Mouse (Mus musculus) CH12.LX (cell line): ENCODE measurements around the gene Slc7a14. TPM values are rescaled to one million over a fixed set of nuclear protein-coding genes. Genes with fewer than 3 reads are reported as not detected.

Source experiments
- DNase-seq: peaks from one replicate; pipeline ENCODE4 v3.0.0-alpha.2; 2013; ENCODE audit errors: extremely low read depth
- H3K27ac ChIP-seq: 2 replicates; pipeline ENCODE4 v1.5.1; 2012; ENCODE audit warnings: low read depth, mild to moderate bottlenecking, control low read depth, moderate library complexity; ENCODE audit not compliant: insufficient read depth
- H3K27me3 ChIP-seq: replicated peaks from 2 replicates; pipeline ENCODE3; 2012; ENCODE audit warnings: inconsistent platforms
- H3K36me3 ChIP-seq, 2 experiments: replicated peaks in 1 of 2; 2 replicates each; pipeline versions ENCODE3 to v1.6.1; 2012; ENCODE audit warnings: inconsistent platforms in 1 of 2, low read length in 1 of 2, mild to moderate bottlenecking in 1 of 2, mixed read lengths in 1 of 2, moderate library complexity in 1 of 2; ENCODE audit not compliant: control insufficient read depth in 1 of 2, insufficient read depth in 1 of 2
- H3K4me1 ChIP-seq, 2 experiments: 2 replicates each; pipeline ENCODE4 v1.6.1; 2012; ENCODE audit warnings: inconsistent platforms in 1 of 2, moderate library complexity in 1 of 2; ENCODE audit not compliant: insufficient read depth in 2 of 2, control insufficient read depth in 1 of 2
- H3K4me2 ChIP-seq: 2 replicates; pipeline ENCODE4 v1.6.1; 2012; ENCODE audit warnings: low read depth, mild to moderate bottlenecking, control low read depth; ENCODE audit not compliant: poor library complexity, insufficient read depth, severe bottlenecking
- H3K4me3 ChIP-seq, 3 experiments: fragments of 150-350 bp in 1 of 3; sonication (generic) in 1 of 3; replicated peaks in 1 of 3; 2 replicates each; pipeline versions ENCODE3 to v1.5.1; 2011 to 2012; ENCODE audit warnings: low read depth in 2 of 3, low read length in 2 of 3, mild to moderate bottlenecking in 2 of 3, moderate library complexity in 2 of 3, control low read depth in 1 of 3, improper control_type of control experiment in 1 of 3, inconsistent platforms in 1 of 3, mixed read lengths in 1 of 3; ENCODE audit not compliant: poor library complexity in 1 of 3
- H3K79me2 ChIP-seq: replicated peaks from 2 replicates; pipeline ENCODE4 v1.6.1; 2012; ENCODE audit warnings: mild to moderate bottlenecking, moderate library complexity; ENCODE audit not compliant: control insufficient read depth, poor library complexity, insufficient read depth, severe bottlenecking; ENCODE audit errors: extremely low read depth
- H3K9ac ChIP-seq: 2 replicates; pipeline ENCODE4 v1.6.1; 2012; ENCODE audit warnings: low read depth, mild to moderate bottlenecking, control low read depth, moderate library complexity; ENCODE audit not compliant: insufficient read depth
- H3K9me3 ChIP-seq: replicated peaks from 2 replicates; pipeline ENCODE3; 2012; ENCODE audit warnings: low read length, inconsistent platforms, mixed read lengths
- BHLHE40 ChIP-seq: IDR thresholded peaks from 2 replicates; pipeline ENCODE4 v1.6.1; 2011; ENCODE audit warnings: mild to moderate bottlenecking, low read depth, low read length, improper control_type of control experiment
- CHD1 ChIP-seq: IDR thresholded peaks from 2 replicates; pipeline ENCODE4 v1.6.1; 2012; ENCODE audit warnings: low read depth, low read length, improper control_type of control experiment, inconsistent platforms
- CHD2 ChIP-seq: IDR thresholded peaks from 2 replicates; pipeline ENCODE4 v1.6.1; 2011; ENCODE audit warnings: low read length, improper control_type of control experiment
- CTCF ChIP-seq, 2 experiments: IDR thresholded peaks in 1 of 2; conservative IDR thresholded peaks in 1 of 2; 2 replicates each; pipeline ENCODE4 v1.5.1; 2011 to 2012; ENCODE audit warnings: low read depth in 2 of 2, low read length in 2 of 2, improper control_type of control experiment in 1 of 2, inconsistent platforms in 1 of 2, mild to moderate bottlenecking in 1 of 2, moderate library complexity in 1 of 2
- ELF1 ChIP-seq: IDR thresholded peaks from 2 replicates; pipeline ENCODE4 v1.6.1; 2014; ENCODE audit warnings: low read depth, mild to moderate bottlenecking, inconsistent platforms, low read length, improper control_type of control experiment
- EP300 ChIP-seq: IDR thresholded peaks from 2 replicates; pipeline ENCODE4 v1.6.1; 2011; ENCODE audit warnings: low read length, improper control_type of control experiment
- ETS1 ChIP-seq: conservative IDR thresholded peaks from 2 replicates; pipeline ENCODE4 v1.6.1; 2012; ENCODE audit warnings: low read depth, mild to moderate bottlenecking, inconsistent platforms, low read length, improper control_type of control experiment, moderate library complexity
- GABPA ChIP-seq: IDR thresholded peaks from 2 replicates; pipeline ENCODE4 v1.6.1; 2012; ENCODE audit warnings: low read depth, low read length, improper control_type of control experiment, inconsistent platforms; ENCODE audit not compliant: insufficient replicate concordance
- HCFC1 ChIP-seq: IDR thresholded peaks from 2 replicates; pipeline ENCODE4 v1.6.1; 2012; ENCODE audit warnings: low read depth, mild to moderate bottlenecking, inconsistent platforms, low read length, improper control_type of control experiment
- IRF4 ChIP-seq: IDR thresholded peaks from 2 replicates; pipeline ENCODE4 v1.6.1; 2014; ENCODE audit warnings: low read depth, mild to moderate bottlenecking, inconsistent platforms, low read length, improper control_type of control experiment
- JUND ChIP-seq: conservative IDR thresholded peaks from 2 replicates; pipeline ENCODE4 v1.6.1; 2011; ENCODE audit warnings: low read depth, low read length, improper control_type of control experiment
- MAX ChIP-seq: IDR thresholded peaks from 2 replicates; pipeline ENCODE4 v1.6.1; 2011; ENCODE audit warnings: low read length, improper control_type of control experiment
- MAZ ChIP-seq: IDR thresholded peaks from 2 replicates; pipeline ENCODE4 v1.6.1; 2012; ENCODE audit warnings: low read depth, mild to moderate bottlenecking, inconsistent platforms, low read length, improper control_type of control experiment, moderate library complexity
- MXI1 ChIP-seq: IDR thresholded peaks from 2 replicates; pipeline ENCODE4 v1.6.1; 2011; ENCODE audit warnings: mild to moderate bottlenecking, low read depth, low read length, improper control_type of control experiment
- MYC ChIP-seq: IDR thresholded peaks from 2 replicates; pipeline ENCODE4 v1.6.1; 2011; ENCODE audit warnings: low read depth, mild to moderate bottlenecking, improper control_type of control experiment, low read length
- NRF1 ChIP-seq: IDR thresholded peaks from 2 replicates; pipeline ENCODE4 v1.6.1; 2014; ENCODE audit warnings: low read depth, mild to moderate bottlenecking, inconsistent platforms, low read length, improper control_type of control experiment, moderate library complexity
- POLR2A ChIP-seq: IDR thresholded peaks from 2 replicates; pipeline ENCODE4 v1.6.1; 2011; ENCODE audit warnings: low read depth, mild to moderate bottlenecking, improper control_type of control experiment, low read length
- POLR2AphosphoS2 ChIP-seq: IDR thresholded peaks from 2 replicates; pipeline ENCODE4 v1.6.1; 2011; ENCODE audit warnings: low read depth, low read length, improper control_type of control experiment
- RCOR1 ChIP-seq: conservative IDR thresholded peaks from 2 replicates; pipeline ENCODE4 v1.6.1; 2012; ENCODE audit warnings: low read depth, mild to moderate bottlenecking, inconsistent platforms, low read length, improper control_type of control experiment
- SMC3 ChIP-seq: IDR thresholded peaks from 2 replicates; pipeline ENCODE4 v1.6.1; 2011; ENCODE audit warnings: low read depth, low read length, improper control_type of control experiment
- TBP ChIP-seq: conservative IDR thresholded peaks from 2 replicates; pipeline ENCODE4 v1.6.1; 2011; ENCODE audit warnings: low read depth, low read length, improper control_type of control experiment
- TCF12 ChIP-seq: IDR thresholded peaks from 2 replicates; pipeline ENCODE4 v1.6.1; 2014; ENCODE audit warnings: low read depth, mild to moderate bottlenecking, inconsistent platforms, low read length, improper control_type of control experiment
- ZC3H11A ChIP-seq: IDR thresholded peaks from 2 replicates; pipeline ENCODE4 v1.6.1; 2012; ENCODE audit warnings: low read depth, mild to moderate bottlenecking, inconsistent platforms, low read length, improper control_type of control experiment
- ZKSCAN1 ChIP-seq: IDR thresholded peaks from 2 replicates; pipeline ENCODE4 v1.6.1; 2012; ENCODE audit warnings: low read depth, inconsistent platforms, low read length, improper control_type of control experiment, borderline replicate concordance
- ZNF384 ChIP-seq: IDR thresholded peaks from 2 replicates; pipeline ENCODE4 v1.6.1; 2012; ENCODE audit warnings: low read depth, low read length, improper control_type of control experiment, inconsistent platforms
- dilution Hi-C: fragments of 300-500 bp; cut with MboI; formaldehyde crosslinking; loops from 2 replicates; pipeline ENCODE4 v1.14.3; 2020; ENCODE audit warnings: low sequenced_read_pairs; ENCODE audit not compliant: extremely low pct_unique_long_range_greater_than_20kb, extremely low pct_ligation_motif_present
- in situ Hi-C: fragments of 300-500 bp; cut with MboI; formaldehyde crosslinking; loops from 3 replicates; pipeline ENCODE4 v1.14.3; 2019; ENCODE audit warnings: low sequenced_read_pairs, low pct_ligation_motif_present, low pct_unique_long_range_greater_than_20kb, mixed read lengths
- polyA plus RNA-seq: library from polyadenylated mRNA; unstranded; fragments of >175 nt; gene quantifications from 2 replicates; pipeline ENCODE4 v1.2.1, GENCODE M21; 2012; ENCODE audit warnings: low read depth; ENCODE audit not compliant: insufficient read length
- total RNA-seq, 2 experiments: library from RNA; depleted of rRNA; stranded (reverse); fragments of 300-350 nt in 1 of 2; fragments of >200 nt in 1 of 2; gene quantifications; 2 replicates each; pipeline ENCODE4 v1.2.3; 2012 to 2014

The Slc7a14 gene
- total and polyA plus RNA-seq, 3 experiments, result not detected

- in situ Hi-C loops, result loop anchor here (25.0 kb wide), 1 partner anchor 277 kb away; no protein-coding TSS in a partner anchor
- Histone ChIP-seq H3K4me2 (no peak overlapping the region), H3K36me3 (no peaks in the 10 kb centered on the region), H3K9ac (no peak overlapping the region), H3K4me3 (no peak overlapping the region), H3K9me3 (no peaks in the 10 kb centered on the region), H3K27ac (no peak overlapping the region), H3K27me3 (no peaks in the 10 kb centered on the region), H3K79me2 (no peaks in the 10 kb centered on the region), H3K4me1 (peaks cover 0 to 3% of the 10 kb centered on the region in 2 experiments; a peak in 2 of 4 replicates)
- dilution Hi-C loops, result no loop called here
- no peak for TF ChIP-seq ZNF384
- no peak for TF ChIP-seq TBP
- TF ChIP-seq CHD1, result no peak
- TF ChIP-seq JUND, result no peak
- TF ChIP-seq MAZ, result no peak
- no peak for TF ChIP-seq BHLHE40
- no peak for TF ChIP-seq POLR2AphosphoS2
- no peak for TF ChIP-seq SMC3
- TF ChIP-seq TCF12, result no peak
- TF ChIP-seq IRF4, result no peak
- no peak for TF ChIP-seq ELF1
- TF ChIP-seq POLR2A, result no peak
- no peak for TF ChIP-seq EP300
- no peak for TF ChIP-seq MYC
- TF ChIP-seq MXI1, result no peak
- TF ChIP-seq MAX, result no peak
- DNase-seq, result no peak
Measured at GRCm38 (mm10) chr3:31160046-31160445, 150.1 kb downstream of the Slc7a14 start.

- dilution Hi-C loops (no loop called here), in situ Hi-C loops (loop anchor here (25.0 kb wide), 1 partner anchor 280 kb away; no protein-coding TSS in a partner anchor)
- no peaks in the 10 kb centered on the region for H3K9me3 ChIP-seq
- no peaks in the 10 kb centered on the region for H3K36me3 ChIP-seq
- no peak for DNase-seq
- H3K79me2 ChIP-seq, result no peaks in the 10 kb centered on the region
- H3K9ac ChIP-seq, result no peak overlapping the region
- no peak overlapping the region for H3K27ac ChIP-seq
- no peak overlapping the region for H3K4me3 ChIP-seq
- peaks cover 0 to 9% of the 10 kb centered on the region in 2 experiments; a peak in 1 of 4 replicates for H3K4me1 ChIP-seq
- no peaks in the 10 kb centered on the region for H3K27me3 ChIP-seq
- TF ChIP-seq TBP (no peak), CTCF (conservative IDR thresholded peaks at IDR 0.05 in 1 of 2, IDR thresholded peaks at IDR 0.05 in 1 of 2; ENCODE audit: low read depth in 2 of 2, low read length in 2 of 2) (no peak), GABPA (no peak), MAX (no peak), HCFC1 (no peak), ELF1 (no peak), NRF1 (no peak), IRF4 (no peak), ZKSCAN1 (no peak), BHLHE40 (no peak), POLR2AphosphoS2 (no peak), MAZ (no peak), TCF12 (no peak), CHD1 (no peak), CHD2 (no peak), JUND (no peak), ZC3H11A (no peak), ETS1 (no peak), POLR2A (no peak), RCOR1 (no peak)
- no peak overlapping the region for H3K4me2 ChIP-seq
Measured at GRCm38 (mm10) chr3:31157776-31158175, 152.4 kb downstream of the Slc7a14 start.
